Mouse (Mus musculus): ENCODE results near the gene Mad1l1.

Mad1l1 gene

DNA sequence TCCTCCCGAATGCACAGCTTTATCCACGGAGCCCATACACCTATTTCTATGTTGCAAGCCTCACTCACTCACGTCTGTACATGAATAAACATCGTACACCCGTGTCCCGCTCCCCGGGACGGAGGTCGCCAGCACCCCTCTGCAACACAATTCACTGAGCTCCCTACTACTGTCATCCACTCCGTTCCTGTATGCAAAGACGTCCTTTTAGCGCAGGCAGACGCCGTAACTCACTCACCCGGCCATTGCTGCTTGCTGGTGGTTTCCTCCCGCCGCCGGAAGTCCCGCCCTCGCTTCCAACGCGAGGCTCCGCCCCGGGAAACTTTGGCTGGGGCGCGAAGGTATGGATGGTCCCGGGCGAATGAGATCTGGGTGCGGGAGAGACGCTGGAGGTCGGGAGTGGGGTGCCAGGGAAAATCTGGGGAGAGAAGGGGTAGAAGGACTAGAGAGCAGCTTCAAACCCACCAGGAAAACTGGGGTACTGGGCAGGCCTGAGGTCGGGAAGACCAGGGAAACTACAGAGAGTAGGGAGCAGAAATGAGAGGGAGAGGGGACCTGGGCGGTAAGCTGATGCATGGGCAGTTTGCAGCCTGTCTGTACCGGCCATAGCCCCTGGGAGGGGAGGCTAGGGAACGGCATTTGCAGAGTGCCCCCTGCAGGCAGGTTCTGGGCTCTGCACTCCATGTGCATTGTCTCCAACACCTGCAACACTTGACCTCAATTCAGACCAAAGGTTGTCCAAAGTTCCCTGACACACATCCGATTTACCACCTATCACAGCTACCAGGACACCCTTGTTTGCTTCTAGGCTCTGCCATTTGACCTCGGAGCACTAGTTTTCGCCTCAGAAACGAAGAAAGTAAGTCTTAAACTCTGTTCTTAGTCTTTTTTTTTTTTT is 10.5 kb upstream of the Mad1l1 start, which contains the start of gene Mrm2:
TSS of gene Mrm2 (minus strand) at position 284 of the 898 bp plus-strand sequence.
- in situ Hi-C loops (cut with MboI): no loop called here

DNA sequence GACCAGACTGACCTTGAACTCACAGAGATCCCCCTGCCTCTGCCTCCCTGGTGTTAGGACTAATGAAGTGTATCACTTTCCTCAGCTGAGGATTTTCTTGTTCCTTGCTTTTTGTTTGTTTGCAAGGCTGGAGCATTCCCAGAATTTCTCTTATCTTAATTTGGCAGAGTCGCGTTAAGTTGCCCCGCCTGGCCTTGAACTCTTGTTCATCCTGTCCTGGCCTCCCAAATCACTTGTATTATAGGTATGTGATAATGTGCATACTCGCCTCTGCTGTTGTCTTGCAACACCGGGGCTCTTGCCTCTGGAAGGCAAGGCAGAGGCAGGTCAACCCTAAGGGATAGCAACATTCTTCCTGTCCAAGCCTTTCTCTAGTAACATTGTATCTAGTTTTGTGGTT is 2.7 kb upstream of the Mad1l1 start:
- in situ Hi-C loops (cut with MboI): no loop called here

GRCm38 (mm10) chr5:140321756-140322575 is 614 bp upstream of the Mad1l1 start:
- in situ Hi-C loops (cut with MboI): no loop called here

GRCm38 (mm10) chr5:140316716-140317115 is 4.6 kb downstream of the Mad1l1 start:
- in situ Hi-C loops (cut with MboI): no loop called here

GRCm38 (mm10) chr5:140307602-140308001 is 13.8 kb downstream of the Mad1l1 start:
- in situ Hi-C loops (cut with MboI): no loop called here

DNA sequence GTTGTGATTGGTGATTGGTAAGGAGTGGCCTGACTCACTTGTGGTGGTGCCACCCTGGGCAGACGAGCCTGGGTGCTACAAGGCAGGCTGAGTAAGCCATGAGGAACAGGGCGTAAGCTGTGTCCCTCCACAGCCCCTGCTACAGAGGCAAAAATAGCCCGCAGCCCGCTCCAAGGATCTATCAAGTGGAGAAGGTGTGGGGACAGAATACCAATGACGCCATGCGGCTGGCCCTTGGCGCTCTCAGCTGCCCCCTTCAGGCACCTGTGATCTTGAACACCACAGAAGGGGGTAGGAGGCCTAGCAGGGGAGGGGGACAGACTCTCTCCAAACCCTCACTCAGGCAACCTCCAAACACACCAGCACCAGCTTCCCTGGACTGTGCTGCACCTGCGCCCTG is 15.3 kb downstream of the Mad1l1 start:
- in situ Hi-C loops (cut with MboI): no loop called here

DNA sequence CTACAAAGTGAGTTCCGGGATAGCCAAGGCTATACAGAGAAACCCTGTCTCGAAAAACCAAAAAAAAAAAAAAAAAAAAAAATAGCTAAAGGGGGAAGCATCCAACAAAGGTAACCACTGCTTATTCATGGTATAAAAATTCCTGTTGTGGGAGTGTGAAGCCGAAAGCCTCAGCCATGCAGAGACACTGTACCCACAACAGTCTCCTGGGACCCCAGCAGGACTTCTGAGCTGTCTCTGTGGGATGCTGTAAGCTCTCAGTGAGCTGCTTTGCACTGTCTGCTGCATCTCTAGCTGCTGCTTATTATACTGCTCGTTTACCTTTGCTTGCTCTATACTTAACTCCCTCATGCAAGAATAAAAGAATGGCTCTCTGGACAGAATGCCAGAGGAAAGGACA is 23.1 kb downstream of the Mad1l1 start:
- in situ Hi-C loops (cut with MboI): loop anchor here (25.0 kb wide), 1 partner anchor 461 kb away; the partner anchor contains the start of genes Gm26938 and Psmg3

- in situ Hi-C loops (cut with MboI): loop anchor here (25.0 kb wide), 1 partner anchor 455 kb away; the partner anchor contains the start of genes Gm26938 and Psmg3
These were observed 29.2 kb downstream of the Mad1l1 start for GRCm38 (mm10) chr5:140292152-140292551.

DNA sequence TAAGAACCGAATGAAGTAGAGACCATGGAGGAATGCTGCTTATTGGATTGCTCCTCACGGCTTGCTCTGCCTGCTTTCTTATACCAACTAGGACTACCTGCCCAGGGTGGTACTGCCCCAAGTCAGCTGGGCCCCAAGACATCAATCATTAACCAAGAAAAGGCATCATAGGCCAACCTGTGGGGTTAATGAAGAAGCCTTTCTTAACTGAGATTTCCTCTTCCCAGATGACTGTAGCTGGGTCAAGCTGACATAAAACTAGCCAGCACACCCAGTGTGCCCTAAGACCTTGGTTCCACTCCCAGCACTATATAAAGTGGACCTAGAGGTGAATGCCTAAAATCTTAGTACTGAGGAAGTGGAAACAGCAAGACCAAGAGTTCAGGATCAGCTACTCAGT is 32.2 kb downstream of the Mad1l1 start:
- in situ Hi-C loops (cut with MboI): loop anchor here (25.0 kb wide), 1 partner anchor 452 kb away; the partner anchor contains the start of genes Gm26938 and Psmg3

DNA sequence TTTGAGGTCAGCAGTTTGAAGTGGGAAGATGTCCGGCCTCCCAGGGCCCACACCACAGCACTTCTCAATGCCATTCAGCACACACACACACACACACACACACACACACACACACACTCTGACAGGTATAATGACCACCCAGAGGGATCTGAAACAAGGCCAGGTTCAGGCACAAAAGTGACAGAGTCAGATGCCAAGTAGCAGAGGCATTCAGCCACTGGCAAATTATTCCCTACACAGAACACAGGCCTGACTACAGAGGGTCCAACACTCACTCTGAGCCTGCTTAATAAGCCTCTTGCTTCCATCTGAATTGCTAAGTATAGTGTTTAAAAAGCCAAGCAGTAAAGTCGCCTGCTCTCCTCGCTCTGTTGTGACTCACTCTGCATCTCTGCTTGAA is 33.1 kb downstream of the Mad1l1 start:
- in situ Hi-C loops (cut with MboI): loop anchor here (25.0 kb wide), 1 partner anchor 451 kb away; the partner anchor contains the start of genes Gm26938 and Psmg3

- in situ Hi-C loops (cut with MboI): loop anchor here (25.0 kb wide), 1 partner anchor 447 kb away; the partner anchor contains the start of genes Gm26938 and Psmg3
These were observed 36.6 kb downstream of the Mad1l1 start for GRCm38 (mm10) chr5:140284761-140285160.

DNA sequence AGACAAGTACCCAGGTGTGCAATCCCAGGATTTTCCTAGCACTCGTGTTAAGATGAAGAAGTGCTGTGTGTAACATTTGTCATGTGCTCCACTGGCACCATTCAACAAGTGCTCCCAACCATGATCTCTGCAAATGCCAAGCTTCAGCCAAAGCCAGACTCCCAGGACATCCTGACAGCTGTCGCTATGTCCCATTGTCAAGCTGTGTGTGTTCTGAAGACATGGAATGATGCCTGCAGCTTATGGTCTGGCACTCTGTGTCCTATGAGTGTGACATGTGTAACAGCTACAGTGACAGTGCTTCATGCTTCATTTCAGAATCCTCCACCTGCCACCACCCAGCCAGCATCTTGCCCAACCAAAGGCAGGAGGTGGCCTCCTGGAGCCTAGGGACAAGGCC is 37.3 kb downstream of the Mad1l1 start:
- in situ Hi-C loops (cut with MboI): loop anchor here (25.0 kb wide), 1 partner anchor 447 kb away; the partner anchor contains the start of genes Gm26938 and Psmg3

DNA sequence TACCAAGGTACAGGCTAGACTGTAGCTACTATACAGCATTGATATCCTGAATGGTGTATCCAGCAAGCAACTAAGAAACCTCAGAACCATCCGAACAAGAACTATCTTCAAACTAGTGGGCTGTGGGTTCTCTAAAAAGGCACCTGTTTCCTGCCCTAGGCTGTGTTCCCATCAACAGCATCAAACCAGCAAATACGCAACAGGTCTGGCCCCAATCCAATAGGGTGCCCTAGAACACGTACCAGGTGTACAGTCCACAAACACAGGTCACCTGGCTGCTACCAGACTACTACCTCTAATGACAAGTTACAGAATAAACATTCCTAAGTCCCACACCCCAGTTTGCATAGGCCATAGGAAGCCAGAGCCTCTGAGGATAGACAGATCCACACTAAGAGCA is 38.5 kb downstream of the Mad1l1 start:
- in situ Hi-C loops (cut with MboI): loop anchor here (25.0 kb wide), 1 partner anchor 446 kb away; the partner anchor contains the start of genes Gm26938 and Psmg3

DNA sequence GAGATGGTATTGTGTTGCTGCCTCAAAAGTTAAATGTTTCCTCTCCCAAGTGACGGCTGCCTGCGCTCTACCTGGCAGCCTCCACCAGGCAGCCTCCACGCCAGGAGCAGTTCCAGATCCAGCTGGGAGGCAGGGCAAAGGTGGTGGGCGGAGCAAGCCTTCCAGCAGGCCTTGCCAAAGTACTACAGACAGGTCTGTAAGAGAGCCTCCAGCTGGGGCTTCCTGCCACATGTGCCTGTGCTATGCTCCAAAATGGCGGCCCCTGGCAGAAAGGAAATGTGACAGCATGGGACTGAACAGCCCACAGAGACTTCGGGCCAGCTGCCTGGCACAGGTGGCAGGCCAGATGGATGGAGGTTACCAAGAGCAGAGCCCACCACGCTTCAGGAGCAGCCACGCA is 39.0 kb downstream of the Mad1l1 start:
- in situ Hi-C loops (cut with MboI): loop anchor here (25.0 kb wide), 1 partner anchor 445 kb away; the partner anchor contains the start of genes Gm26938 and Psmg3

- in situ Hi-C loops (cut with MboI): loop anchor here (25.0 kb wide), 1 partner anchor 443 kb away; the partner anchor contains the start of genes Gm26938 and Psmg3
These were observed 41.1 kb downstream of the Mad1l1 start for GRCm38 (mm10) chr5:140280205-140280604.

DNA sequence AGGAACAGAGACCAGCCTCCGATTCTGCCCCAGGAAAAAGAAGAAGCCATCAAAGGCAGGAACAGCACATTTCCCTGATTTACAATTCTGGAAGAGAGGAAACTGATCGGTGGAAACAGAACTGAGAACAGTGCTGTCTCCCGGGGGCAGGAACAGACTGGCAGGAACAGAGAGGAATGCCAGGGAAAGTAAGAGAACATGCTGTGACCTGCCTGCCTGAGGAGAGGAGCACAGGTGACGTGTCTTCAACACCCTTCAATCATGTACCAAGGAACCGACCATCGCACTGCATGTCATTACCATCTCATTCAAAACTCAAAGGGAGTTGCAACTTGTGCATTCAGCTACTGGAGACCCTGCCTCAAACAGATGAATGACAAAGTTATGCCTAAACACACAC is 44.6 kb downstream of the Mad1l1 start:
- in situ Hi-C loops (cut with MboI): loop anchor here (25.0 kb wide), 1 partner anchor 439 kb away; the partner anchor contains the start of genes Gm26938 and Psmg3

- in situ Hi-C loops (cut with MboI): no loop called here
These were observed 50.2 kb downstream of the Mad1l1 start for GRCm38 (mm10) chr5:140270976-140271685.

DNA sequence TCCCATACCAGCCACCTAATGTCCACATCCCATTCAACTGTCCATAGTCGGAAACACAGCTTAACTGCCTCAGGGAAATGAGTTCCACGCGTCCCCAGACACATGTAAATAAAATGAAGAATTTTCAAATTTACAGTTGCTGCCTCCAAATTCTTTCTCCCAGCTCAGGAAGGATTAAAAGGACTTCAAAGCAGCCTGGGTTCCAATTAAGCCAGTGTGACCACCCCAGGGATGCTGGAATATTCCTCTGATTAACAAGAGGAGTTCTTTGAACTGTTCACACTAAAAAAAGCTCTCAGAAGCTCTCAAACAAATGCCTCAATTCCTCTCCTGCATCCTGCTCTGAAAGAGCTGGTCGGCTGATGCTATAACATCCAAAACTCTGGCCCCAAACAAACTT is 53.0 kb downstream of the Mad1l1 start:
- in situ Hi-C loops (cut with MboI): no loop called here

- in situ Hi-C loops (cut with MboI): no loop called here
These were observed 54.3 kb downstream of the Mad1l1 start for GRCm38 (mm10) chr5:140267061-140267460.

DNA sequence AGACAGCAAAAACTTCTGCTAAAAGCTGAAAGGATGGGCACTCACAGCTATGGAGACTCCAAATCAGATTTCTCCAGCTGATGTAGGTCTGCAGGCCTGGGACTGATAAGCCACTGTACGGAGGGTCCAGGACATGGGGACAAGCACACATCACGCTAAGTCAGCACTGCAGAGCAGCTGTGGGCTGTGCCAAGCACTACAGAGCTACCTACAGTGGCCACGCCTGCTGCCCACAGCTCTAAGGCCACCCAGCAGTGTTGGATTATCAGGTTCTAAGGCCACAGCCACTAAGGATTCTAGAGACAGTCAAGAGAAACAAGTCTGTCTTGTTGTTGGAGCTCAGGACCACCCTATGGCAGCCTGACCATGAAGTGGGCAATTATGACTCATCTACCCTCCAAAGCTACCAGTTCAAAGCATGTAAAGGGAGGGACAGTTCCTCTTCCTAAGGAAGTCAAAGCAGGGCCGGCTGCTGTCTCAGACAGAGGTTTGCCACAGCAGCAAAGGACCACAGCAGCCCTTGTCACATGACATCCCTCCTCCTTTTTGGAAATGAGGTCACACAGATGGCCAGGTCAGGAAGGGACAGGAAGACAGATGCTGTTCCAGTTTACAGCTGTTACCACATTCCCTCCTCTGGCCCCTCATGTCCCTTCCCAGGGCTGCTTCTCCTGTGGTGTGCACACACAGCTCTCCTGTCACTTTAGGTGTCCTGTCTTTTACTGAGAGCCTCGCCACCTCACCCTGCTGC is 56.4 kb downstream of the Mad1l1 start:
- in situ Hi-C loops (cut with MboI): no loop called here
